Mouse (Mus musculus) right cerebral cortex, postnatal 10 days (tissue): Measurements from ENCODE around the gene Fbxo46.
"Not testable (repeated sequence)": the region's sequence is repeated elsewhere in the genome, so short reads cannot be mapped to it uniquely, and the experiment has no call there.

Source experiments
- DNase-seq, 2 experiments: peaks; one replicate each; pipeline ENCODE4 v3.0.0; 2021; ENCODE audit warnings: low spot score in 2 of 2

Fbxo46 gene

DNA sequence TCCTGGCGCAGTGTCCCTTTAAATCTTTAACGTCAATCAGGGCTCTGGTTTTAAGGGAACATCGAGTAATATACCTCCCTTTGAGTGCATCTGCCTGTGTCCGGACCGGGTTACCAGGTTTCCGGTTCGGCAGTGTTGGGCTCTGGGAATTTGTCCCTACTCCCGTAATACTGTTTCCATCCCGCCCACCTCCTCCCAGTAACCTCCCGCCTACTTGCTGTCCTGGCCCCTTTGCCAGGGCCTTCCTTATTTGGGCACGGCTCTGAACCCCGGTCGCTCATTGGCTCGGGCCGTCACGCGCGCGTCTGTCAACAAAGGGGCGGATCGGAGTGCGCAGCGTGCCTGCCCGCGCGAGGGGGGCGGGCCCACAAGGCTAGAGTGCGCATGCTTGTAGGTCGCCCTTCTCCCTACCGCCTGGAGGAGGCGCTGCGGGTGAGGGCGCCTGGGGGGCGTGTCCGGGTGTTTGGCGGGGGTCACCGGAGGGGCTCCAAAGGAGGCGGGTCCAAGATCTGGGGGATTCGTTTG is 11.7 kb downstream of the Fbxo46 start:
- DNase-seq, result peak; percentile 98 to 99

- peak in 1 of 2 experiments; percentile 44 for DNase-seq
These were observed 16.5 kb downstream of the Fbxo46 start for GRCm38 (mm10) chr7:19136168-19136567.

GRCm38 (mm10) chr7:19136673-19137334 is 17.1 kb downstream of the Fbxo46 start:
- peak; percentile 42 to 59 for DNase-seq

GRCm38 (mm10) chr7:19137380-19137779 is 17.7 kb downstream of the Fbxo46 start:
- DNase-seq, result peak; percentile 61 to 74

DNA sequence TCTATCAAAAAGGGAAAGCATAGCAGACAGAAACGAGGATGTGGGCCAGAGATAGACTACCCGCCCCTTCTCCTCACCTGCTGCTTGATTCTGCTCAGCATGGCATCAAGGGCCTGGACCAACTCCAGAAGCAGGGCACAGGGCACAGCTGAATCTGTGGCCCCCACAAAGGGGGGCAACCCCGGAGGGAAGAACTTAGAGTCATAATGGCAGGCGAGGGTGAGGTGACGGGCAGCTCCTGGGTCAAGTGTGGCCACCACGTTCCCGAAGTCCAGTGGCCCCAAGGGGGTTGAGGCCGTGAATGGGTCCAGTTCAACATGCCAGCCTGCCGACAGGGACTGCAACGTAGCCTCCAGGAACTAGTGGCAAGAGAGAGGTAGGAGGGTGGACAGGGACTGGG is 27.1 kb downstream of the Fbxo46 start:
- DNase-seq, result no peak

DNA sequence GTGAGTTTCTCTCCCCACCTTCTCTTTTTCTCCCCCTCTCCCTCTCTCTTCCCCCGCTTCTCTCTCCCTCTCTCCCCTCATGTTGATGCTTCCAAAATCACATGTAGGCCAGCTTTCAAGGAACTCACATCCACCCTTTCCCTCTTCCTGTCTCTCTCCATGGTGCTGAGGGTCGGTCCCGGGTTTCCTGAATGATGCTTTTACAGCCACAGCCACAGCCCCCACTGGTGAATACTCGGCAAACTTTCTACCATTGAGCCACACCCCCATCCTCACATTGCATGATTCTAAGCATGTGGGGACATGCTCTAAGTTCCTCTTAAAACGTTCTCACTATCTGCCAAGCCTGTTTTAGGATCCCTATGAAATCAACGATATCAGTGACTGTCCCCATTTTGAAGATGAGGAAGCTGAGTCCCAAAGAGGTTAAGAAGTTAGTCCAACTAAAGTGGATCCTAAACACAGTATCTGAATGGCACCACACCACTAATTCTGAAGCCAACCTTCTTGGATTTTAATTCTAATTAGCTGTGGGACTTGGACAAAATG is 27.9 kb downstream of the Fbxo46 start:
- DNase-seq, result no peak

GRCm38 (mm10) chr7:19148180-19148874 is 28.7 kb downstream of the Fbxo46 start:
- no peak for DNase-seq

GRCm38 (mm10) chr7:19148875-19149541 is 29.3 kb downstream of the Fbxo46 start, which contains the start of gene Qpctl:
Qpctl (minus strand) TSS chr7:19149291.
- peak; percentile 99 to 100 for DNase-seq

- peak; percentile 97 to 98 for DNase-seq
These were observed 30.0 kb downstream of the Fbxo46 start, which contains the start of gene Snrpd2 for GRCm38 (mm10) chr7:19149626-19150025. Snrpd2 (plus strand) TSS chr7:19149722.

DNA sequence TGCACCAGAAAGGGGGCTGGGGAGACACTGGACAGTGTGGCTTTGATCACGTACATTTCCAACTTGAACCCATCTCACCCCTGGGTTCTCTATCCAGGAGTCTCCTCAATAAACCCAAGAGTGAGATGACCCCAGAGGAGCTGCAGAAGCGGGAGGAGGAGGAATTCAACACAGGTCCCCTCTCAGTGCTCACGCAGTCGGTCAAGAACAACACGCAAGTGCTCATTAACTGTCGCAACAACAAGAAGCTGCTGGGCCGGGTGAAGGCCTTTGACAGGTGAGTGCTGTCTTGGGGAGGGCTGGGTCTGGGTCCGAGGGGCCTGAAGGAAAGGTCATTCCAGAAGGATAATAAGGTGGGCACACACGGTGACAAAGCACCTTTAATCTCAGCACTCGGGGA is 31.5 kb downstream of the Fbxo46 start:
- DNase-seq, result not testable (repeated sequence)

- no peak for DNase-seq
These were observed 35.1 kb downstream of the Fbxo46 start for GRCm38 (mm10) chr7:19154796-19155195.

DNA sequence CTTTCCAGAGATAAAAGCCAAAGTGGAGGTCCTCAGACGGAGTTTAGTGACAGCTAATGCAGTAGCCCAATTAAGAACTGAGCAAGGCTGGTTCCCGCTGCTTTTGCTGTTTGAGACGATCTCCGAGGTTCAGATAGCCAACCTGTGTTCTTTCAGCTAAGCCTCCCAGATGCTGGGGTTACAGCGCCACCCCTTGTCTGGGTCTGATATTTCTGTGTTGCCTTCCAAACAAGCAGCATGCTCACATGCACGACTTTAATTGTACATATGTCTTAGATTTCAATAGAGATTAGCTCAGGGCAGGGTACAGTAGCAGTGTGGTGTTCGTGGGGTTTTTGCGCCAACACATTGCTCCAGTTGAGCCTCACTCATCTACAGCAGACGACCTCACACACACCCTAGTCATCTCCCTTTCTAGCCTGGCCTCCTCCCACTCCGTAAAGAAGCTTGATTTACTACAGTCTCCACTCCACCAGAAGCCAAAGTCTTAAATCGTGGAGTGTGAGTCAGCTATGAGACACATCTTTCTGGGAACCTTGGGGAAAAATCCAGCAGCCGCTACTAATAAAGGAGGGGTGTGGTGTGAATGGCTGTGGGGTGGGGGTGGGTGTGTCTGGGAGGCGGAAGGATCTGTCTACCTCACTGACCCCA is 36.3 kb downstream of the Fbxo46 start:
- DNase-seq, result peak in 1 of 2 experiments; percentile 39

- peak; percentile 93 for DNase-seq
These were observed 37.6 kb downstream of the Fbxo46 start for GRCm38 (mm10) chr7:19157160-19157800.

DNA sequence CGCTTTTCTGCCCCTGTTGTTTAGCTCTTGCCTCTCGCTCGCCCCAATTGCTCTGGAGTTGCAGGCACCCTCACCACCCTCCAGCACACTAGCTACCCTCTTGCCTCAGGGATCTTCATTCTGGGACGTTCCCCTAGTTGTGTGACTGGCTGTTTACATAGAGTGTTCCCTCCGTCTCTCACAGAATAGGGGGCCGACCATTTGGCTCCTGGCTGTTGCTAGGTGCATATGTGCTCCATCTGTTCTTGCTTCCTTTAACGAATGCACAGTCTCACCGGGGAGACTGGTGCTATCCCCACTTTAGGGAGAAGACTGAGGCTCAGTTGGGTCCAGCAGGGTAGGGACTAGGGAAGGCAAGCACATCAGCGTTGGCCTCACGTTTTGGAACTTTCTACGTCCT is 38.9 kb downstream of the Fbxo46 start:
- peak in 1 of 2 experiments; percentile 36 for DNase-seq

DNA sequence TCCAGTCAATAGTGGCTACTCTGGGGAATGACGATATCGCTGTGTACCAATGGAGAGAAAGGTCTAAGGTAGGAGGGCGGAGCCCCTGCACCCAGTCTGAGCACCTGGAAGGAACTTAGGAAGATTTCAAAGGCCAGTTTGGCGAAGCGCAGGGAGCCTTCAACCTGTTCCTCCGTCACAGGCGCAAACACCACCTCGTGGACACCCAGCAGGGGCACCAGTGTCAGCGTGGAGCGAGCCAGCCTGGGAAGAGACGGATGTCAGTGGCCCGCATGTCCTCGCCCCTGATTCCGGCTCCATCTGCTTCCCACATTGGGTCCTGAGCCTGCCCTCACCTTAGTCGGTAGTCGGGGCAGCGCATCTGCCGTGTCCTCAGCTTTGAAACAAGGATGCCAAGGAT is 39.8 kb downstream of the Fbxo46 start:
- no peak for DNase-seq

DNA sequence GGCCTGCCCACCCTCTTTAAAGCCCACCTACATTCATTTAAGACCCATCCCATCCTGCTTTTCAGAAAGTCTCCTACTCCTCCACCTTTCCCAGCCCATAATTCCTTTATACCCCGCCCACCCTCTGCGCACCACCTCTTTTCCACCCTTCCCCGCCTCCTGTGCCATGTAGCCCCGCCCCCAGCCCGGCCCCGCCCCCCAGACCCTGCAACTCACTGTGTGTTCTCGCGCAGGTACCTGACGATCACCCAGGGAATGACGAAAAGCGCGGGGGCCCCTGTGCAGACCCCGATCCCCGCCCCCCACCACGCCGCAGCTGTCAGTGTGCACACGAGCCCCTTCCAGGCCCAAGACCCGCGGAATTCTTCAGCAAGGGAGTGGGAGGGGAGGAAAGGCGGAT is 40.5 kb downstream of the Fbxo46 start:
- peak; percentile 43 to 50 for DNase-seq

- no peak for DNase-seq
These were observed 43.3 kb downstream of the Fbxo46 start for GRCm38 (mm10) chr7:19162928-19163327.

DNA sequence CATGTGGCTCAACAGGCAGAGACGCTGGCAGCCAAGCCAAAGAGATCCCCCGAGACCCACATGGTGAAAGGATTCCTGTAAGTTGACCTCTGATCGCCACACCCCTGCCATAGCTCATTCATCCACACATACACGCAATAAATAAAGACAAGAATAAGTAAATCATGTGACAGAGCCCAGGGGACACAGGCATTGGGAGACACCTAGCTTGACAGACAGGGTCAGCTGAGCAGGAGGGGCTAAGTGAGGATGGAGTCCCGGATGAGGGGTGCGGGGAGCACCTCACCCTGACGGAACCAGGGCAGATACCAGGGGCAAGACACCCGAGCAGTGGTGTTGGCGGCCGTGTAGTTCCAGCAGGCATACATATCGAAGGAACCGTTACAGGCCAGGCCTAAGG is 44.1 kb downstream of the Fbxo46 start:
- no peak for DNase-seq

DNA sequence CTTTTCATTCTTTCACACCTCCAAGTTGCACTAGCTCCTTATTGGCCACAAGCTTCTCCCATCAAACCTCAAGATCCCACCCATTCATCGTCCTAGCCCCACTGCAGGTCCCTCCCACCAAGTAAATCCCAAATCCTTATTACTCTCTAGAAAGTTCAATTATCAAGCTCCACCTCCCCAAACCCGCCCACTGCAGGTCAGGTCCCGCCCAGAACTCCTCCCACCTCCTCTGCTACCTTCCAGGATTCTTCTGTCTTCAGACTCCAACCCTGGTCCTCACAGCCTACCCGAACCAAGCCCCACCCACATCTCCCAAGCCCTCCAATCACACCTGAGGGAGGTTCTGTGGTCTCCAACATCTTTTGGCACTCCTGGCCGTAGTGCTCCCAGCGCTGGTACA is 44.5 kb downstream of the Fbxo46 start:
- DNase-seq, result peak in 1 of 2 experiments; percentile 49

DNA sequence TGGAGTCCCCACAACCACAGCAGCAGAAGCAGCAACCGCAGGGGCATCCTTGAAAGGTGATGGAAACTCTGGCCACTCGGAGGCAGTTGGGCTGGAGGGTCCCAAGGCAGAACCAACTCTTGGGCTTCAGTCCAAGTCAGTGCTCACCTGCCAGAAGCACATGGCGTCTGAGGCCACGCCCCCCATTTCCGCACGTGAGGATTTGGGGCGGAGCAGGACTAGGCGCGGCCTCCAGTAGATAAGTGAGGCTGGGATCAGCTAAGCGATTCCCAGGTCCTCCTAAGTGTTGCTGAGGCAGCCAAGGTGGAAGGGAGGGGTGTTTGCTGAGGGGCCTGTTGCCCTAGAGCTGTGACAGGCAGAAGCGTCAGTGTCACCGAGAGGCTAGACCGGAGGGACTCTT is 45.3 kb downstream of the Fbxo46 start:
- DNase-seq, result no peak
